Mouse (Mus musculus) small intestine, adult 2 months (tissue): ENCODE measurements around the gene Exoc6b.

ENCODE experiments used
- CTCF ChIP-seq: fragments of 200-500 bp; IDR thresholded peaks from 2 replicates; pipeline ENCODE4 v1.5.1; 2012; ENCODE audit warnings: low read depth, mild to moderate bottlenecking, control low read depth, inconsistent platforms, low read length, moderate library complexity, mixed read lengths; ENCODE audit not compliant: insufficient replicate concordance, insufficient read length; ENCODE audit errors: extremely low read depth
- POLR2A ChIP-seq: fragments of 200-500 bp; IDR thresholded peaks from 2 replicates; pipeline ENCODE4 v1.6.1; 2012; ENCODE audit warnings: low read depth, mild to moderate bottlenecking, control low read depth, inconsistent platforms, low read length, moderate library complexity

GRCm38 (mm10) chr6:84569590-84569989 lies 499.7 kb downstream of the Exoc6b start:
- TF ChIP-seq CTCF, result no peak
- no peak for TF ChIP-seq POLR2A
